Mouse (Mus musculus): ENCODE results near the gene Gprasp1. TPM values are rescaled to one million over a fixed set of nuclear protein-coding genes. Genes with fewer than 3 reads are reported as not detected.
"Not testable (repeated sequence)": the region's sequence is repeated elsewhere in the genome, so short reads cannot be mapped to it uniquely, and the experiment has no call there.

The Gprasp1 gene
- 0.04 and 0.54 TPM in 2 replicates for polyA plus RNA-seq (2012)

- Histone ChIP-seq H3K27me3 (ENCODE audit: control insufficient read depth) (peaks cover 9% of the 10 kb centered on the region; the same call in 1 of the 2 replicates), H3K36me3 (ENCODE audit: control insufficient read depth) (peaks cover 12% of the 10 kb centered on the region), H3K4me3 (replicated peaks) (peak within 1 kb of the TSS; percentile 82), H3K4me1 (ENCODE audit: control insufficient read depth) (peaks cover 15% of the 10 kb centered on the region), H3K9me3 (ENCODE audit: control insufficient read depth, low read length) (peaks cover 5% of the 10 kb centered on the region; the same call in 1 of the 2 replicates)
- no peak for TF ChIP-seq TAL1 (IDR thresholded peaks at IDR 0.05; ENCODE audit: low read length)
- no peak for TF ChIP-seq GATA1 (IDR thresholded peaks at IDR 0.05; ENCODE audit: low read length)
Measured at GRCm38 (mm10) chrX:135742304-135743055, at the start of gene Gprasp1, which contains the start of gene Armcx5. Gene Gprasp1 (plus strand): TSS chrX:135742733. Gene Armcx5 (plus strand): TSS chrX:135742733.

GRCm38 (mm10) chrX:135693633-135694032 lies 48.9 kb upstream of the Gprasp1 start, which contains the start of gene Tcp11x2:
Gene Tcp11x2 (minus strand): TSS chrX:135693790.
- TF ChIP-seq GATA1 (IDR thresholded peaks at IDR 0.05; ENCODE audit: low read length) (no peak), TAL1 (IDR thresholded peaks at IDR 0.05; ENCODE audit: low read length) (no peak)
- H3K27me3 ChIP-seq (ENCODE audit: control insufficient read depth) = no peaks in the 10 kb centered on the region
- H3K36me3 ChIP-seq (ENCODE audit: control insufficient read depth) = no peaks in the 10 kb centered on the region
- no peaks in the 10 kb centered on the region for H3K9me3 ChIP-seq (ENCODE audit: control insufficient read depth, low read length)
- H3K4me3 ChIP-seq (replicated peaks) = no peak within 1 kb of the TSS
- H3K4me1 ChIP-seq (ENCODE audit: control insufficient read depth) = no peaks in the 10 kb centered on the region

- Histone ChIP-seq H3K36me3 (ENCODE audit: control insufficient read depth) (no peaks in the 10 kb centered on the region), H3K9me3 (ENCODE audit: control insufficient read depth, low read length) (no peaks in the 10 kb centered on the region), H3K27me3 (ENCODE audit: control insufficient read depth) (no peaks in the 10 kb centered on the region), H3K4me3 (replicated peaks) (no peak overlapping the region), H3K4me1 (ENCODE audit: control insufficient read depth) (no peaks in the 10 kb centered on the region)
- TF ChIP-seq GATA1 (IDR thresholded peaks at IDR 0.05; ENCODE audit: low read length) (no peak), TAL1 (IDR thresholded peaks at IDR 0.05; ENCODE audit: low read length) (no peak)
Measured at GRCm38 (mm10) chrX:135703111-135703510, 39.4 kb upstream of the Gprasp1 start.

- TF ChIP-seq TAL1 (IDR thresholded peaks at IDR 0.05; ENCODE audit: low read length) (no peak), GATA1 (IDR thresholded peaks at IDR 0.05; ENCODE audit: low read length) (no peak)
- no peaks in the 10 kb centered on the region for H3K9me3 ChIP-seq (ENCODE audit: control insufficient read depth, low read length)
- no peaks in the 10 kb centered on the region for H3K36me3 ChIP-seq (ENCODE audit: control insufficient read depth)
- H3K4me1 ChIP-seq (ENCODE audit: control insufficient read depth) = no peaks in the 10 kb centered on the region
- H3K4me3 ChIP-seq (replicated peaks) = no peak overlapping the region
- no peaks in the 10 kb centered on the region for H3K27me3 ChIP-seq (ENCODE audit: control insufficient read depth)
Measured at GRCm38 (mm10) chrX:135704349-135704748, 38.2 kb upstream of the Gprasp1 start.

GRCm38 (mm10) chrX:135712845-135713244 lies 29.7 kb upstream of the Gprasp1 start:
- TF ChIP-seq GATA1 (IDR thresholded peaks at IDR 0.05; ENCODE audit: low read length) (no peak), TAL1 (IDR thresholded peaks at IDR 0.05; ENCODE audit: low read length) (no peak)
- H3K27me3 ChIP-seq (ENCODE audit: control insufficient read depth) = no peaks in the 10 kb centered on the region
- H3K4me1 ChIP-seq (ENCODE audit: control insufficient read depth) = no peaks in the 10 kb centered on the region
- no peaks in the 10 kb centered on the region for H3K9me3 ChIP-seq (ENCODE audit: control insufficient read depth, low read length)
- no peaks in the 10 kb centered on the region for H3K36me3 ChIP-seq (ENCODE audit: control insufficient read depth)
- H3K4me3 ChIP-seq (replicated peaks) = no peak overlapping the region

GRCm38 (mm10) chrX:135725161-135725560 lies 17.4 kb upstream of the Gprasp1 start, which contains the start of gene Tmsb15a:
Gene Tmsb15a (minus strand): TSS chrX:135725261.
- Histone ChIP-seq H3K27me3 (ENCODE audit: control insufficient read depth) (peaks cover 3% of the 10 kb centered on the region; the same call in 1 of the 2 replicates), H3K9me3 (ENCODE audit: control insufficient read depth, low read length) (no peaks in the 10 kb centered on the region), H3K4me1 (ENCODE audit: control insufficient read depth) (no peaks in the 10 kb centered on the region), H3K36me3 (ENCODE audit: control insufficient read depth) (no peaks in the 10 kb centered on the region), H3K4me3 (replicated peaks) (no peak within 1 kb of the TSS)
- TF ChIP-seq GATA1 (IDR thresholded peaks at IDR 0.05; ENCODE audit: low read length) (no peak), TAL1 (IDR thresholded peaks at IDR 0.05; ENCODE audit: low read length) (no peak)

- TF ChIP-seq TAL1 (IDR thresholded peaks at IDR 0.05; ENCODE audit: low read length) = no peak
- TF ChIP-seq GATA1 (IDR thresholded peaks at IDR 0.05; ENCODE audit: low read length) = no peak
- H3K36me3 ChIP-seq (ENCODE audit: control insufficient read depth) = no peaks in the 10 kb centered on the region
- no peak overlapping the region for H3K4me3 ChIP-seq (replicated peaks)
- peaks cover 14% of the 10 kb centered on the region for H3K4me1 ChIP-seq (ENCODE audit: control insufficient read depth)
- peaks cover 5% of the 10 kb centered on the region; the same call in 1 of the 2 replicates for H3K9me3 ChIP-seq (ENCODE audit: control insufficient read depth, low read length)
- H3K27me3 ChIP-seq (ENCODE audit: control insufficient read depth) = peaks cover 9% of the 10 kb centered on the region; the same call in 1 of the 2 replicates
Measured at GRCm38 (mm10) chrX:135738730-135739520, 3.6 kb upstream of the Gprasp1 start.

- no peak for TF ChIP-seq GATA1 (IDR thresholded peaks at IDR 0.05; ENCODE audit: low read length)
- no peak for TF ChIP-seq TAL1 (IDR thresholded peaks at IDR 0.05; ENCODE audit: low read length)
Measured at GRCm38 (mm10) chrX:135743056-135743355, 473 bp downstream of the Gprasp1 start.

GRCm38 (mm10) chrX:135745376-135745775 lies 2.8 kb downstream of the Gprasp1 start:
- peaks cover 12% of the 10 kb centered on the region for H3K36me3 ChIP-seq (ENCODE audit: control insufficient read depth)
- peaks cover 15% of the 10 kb centered on the region for H3K4me1 ChIP-seq (ENCODE audit: control insufficient read depth)
- H3K27me3 ChIP-seq (ENCODE audit: control insufficient read depth); H3K9me3 ChIP-seq (ENCODE audit: control insufficient read depth, low read length); H3K4me3 ChIP-seq (replicated peaks): not testable (repeated sequence)

More at GRCm38 (mm10) chrX:135743056-135743355, 473 bp downstream of the Gprasp1 start:
- Histone ChIP-seq H3K4me1 (ENCODE audit: control insufficient read depth) (peaks cover 15% of the 10 kb centered on the region), H3K4me3 (replicated peaks) (peak overlapping the region; percentile 82), H3K36me3 (ENCODE audit: control insufficient read depth) (peaks cover 12% of the 10 kb centered on the region), H3K9me3 (ENCODE audit: control insufficient read depth, low read length) (peaks cover 5% of the 10 kb centered on the region; the same call in 1 of the 2 replicates), H3K27me3 (ENCODE audit: control insufficient read depth) (peaks cover 8% of the 10 kb centered on the region; the same call in 1 of the 2 replicates)

Data from erythroblast, embryonic 14.5 days (primary cell).